In genomic region chr4:154857366-154858240, GRCm38 (mm10) we compare ENCODE assay signal across 14 mouse cellular contexts. TPM values are rescaled to one million over a fixed set of nuclear protein-coding genes. Genes with fewer than 3 reads are reported as not detected.
"Had no signal": no experiment of that assay in that cellular context is flagged by ENCODE, and none has a peak within 500 bp of the region (broad histone marks: within the 10 kb centered on the region; RNA-seq: fewer than 3 reads in every experiment).

No protein-coding gene starts in this region.

- H3K4me3 ChIP-seq: liver, embryonic 15.5 days; lung, embryonic 15.5 days had no signal

- H3K9me3 ChIP-seq: limb, embryonic 10.5 days; limb, embryonic 13.5 days; liver, embryonic 15.5 days; lung, embryonic 15.5 days; midbrain, embryonic 12.5 days had no signal

- H3K27ac ChIP-seq: limb, embryonic 13.5 days; liver, embryonic 12.5 days; liver, embryonic 15.5 days; lung, embryonic 15.5 days had no signal

- H3K4me2 ChIP-seq: liver, embryonic 15.5 days had no signal

- H3K9ac ChIP-seq: limb, embryonic 13.5 days; liver, embryonic 12.5 days; liver, embryonic 15.5 days; lung, embryonic 15.5 days; midbrain, embryonic 12.5 days had no signal

- H3K36me3 ChIP-seq: limb, embryonic 10.5 days; limb, embryonic 13.5 days; liver, embryonic 12.5 days; liver, embryonic 15.5 days; lung, embryonic 15.5 days; midbrain, embryonic 12.5 days had no signal

- DNase-seq: kidney, adult 9 months; kidney, postnatal 14 days; kidney, postnatal 4 days; liver; lung, postnatal 10 days; lung, postnatal 4 days had no signal

- ATAC-seq: liver, embryonic 12.5 days had no signal

RNA-seq across cellular contexts. Expression of gene Mmel1, which starts 11.8 kb away (rescaled TPM):
- polyA plus RNA-seq: kidney, embryonic 16.5 days had no signal

RNA-seq across cellular contexts. Expression of gene Ttc34, which starts 20.3 kb away (rescaled TPM):
- polyA plus RNA-seq: liver, embryonic 12.5 days; liver, embryonic 15.5 days; small intestine, adult 2 months had no signal
